10 mouse cellular contexts compared by ENCODE assay signal in genomic region chr11:79069453-79070153, GRCm38 (mm10).
DNase-seq lines count a peak whose midpoint lies in the region; ATAC-seq and TF ChIP-seq lines count a peak whose summit lies in the region.
"Had no signal": no experiment of that assay in that cellular context is flagged by ENCODE, and none has a peak within 500 bp of the region (broad histone marks: within the 10 kb centered on the region; RNA-seq: fewer than 3 reads in every experiment).

No protein-coding gene starts in this region.

- TF ChIP-seq CTCF in heart, adult 2 months (IDR thresholded peaks at IDR 0.05), result no peak

- no peaks in the 10 kb centered on the region for H3K79me2 ChIP-seq in heart, adult 2 months (replicated peaks; ENCODE audit: control insufficient read depth, insufficient read depth, low read length)

- peak overlapping the region; percentile 15 for H3K27ac ChIP-seq in heart, adult 2 months
- H3K27ac ChIP-seq in hindbrain, embryonic 13.5 days, result peak overlapping the region; percentile 67

- H3K4me1 ChIP-seq in heart, adult 2 months (ENCODE audit: control insufficient read depth, insufficient read depth, low read length), result peaks cover 34% of the 10 kb centered on the region
- H3K4me1 ChIP-seq in hindbrain, embryonic 13.5 days (replicated peaks), result peaks cover 39% of the 10 kb centered on the region

- intact Hi-C loops in heart, adult 2 months (cut with DNase I), result no loop called here

- H3K9me3 ChIP-seq in hindbrain, embryonic 13.5 days, result no peaks in the 10 kb centered on the region

- H3K4me3 ChIP-seq in heart, adult 2 months, result no peak overlapping the region
- H3K4me3 ChIP-seq in hindbrain, embryonic 13.5 days, result no peak overlapping the region

- no peak overlapping the region for H3K9ac ChIP-seq in heart, adult 2 months (ENCODE audit: low read depth, low read length)
- 0 out of 2 replicates have a peak overlapping the region, but pooled peaks have one; percentile 2 for H3K9ac ChIP-seq in hindbrain, embryonic 13.5 days

- TF ChIP-seq EP300 in heart, adult 2 months (IDR thresholded peaks at IDR 0.05; ENCODE audit: insufficient read depth, low read depth, low read length), result no peak

- H3K27me3 ChIP-seq in heart, adult 2 months (ENCODE audit: control insufficient read depth, insufficient read depth, low read length), result no peaks in the 10 kb centered on the region
- no peaks in the 10 kb centered on the region for H3K27me3 ChIP-seq in hindbrain, embryonic 13.5 days

- no peak overlapping the region for H3K4me2 ChIP-seq in hindbrain, embryonic 13.5 days

- DNase-seq in heart, adult 2 months, result no peak
- DNase-seq in heart, adult 9 months (ENCODE audit: low spot score in 2 of 2), result no peak
- peak; percentile 66 for DNase-seq in c-Kit-negative CD71-positive TER-119-positive erythroid progenitor cells, embryonic 14.5 days (ENCODE audit: low read depth, low spot score)
- peak; percentile 46 for DNase-seq in lung, postnatal 10 days
- no peak for DNase-seq in frontal cortex, adult 2 months (ENCODE audit: extremely low spot score in 1 of 2, low spot score in 1 of 2)
- no peak for DNase-seq in right cerebral cortex, postnatal 25 days
- DNase-seq: cerebellum, adult 8-10 months; gastrocnemius, postnatal 25 days had no signal

- 32% methylated on average over 10 of the region's 10 CpGs for WGBS in heart, adult 2 months
- 37% methylated on average over 9 of the region's 10 CpGs for WGBS in hindbrain, embryonic 13.5 days

- H3K36me3 ChIP-seq in heart, adult 2 months (ENCODE audit: control insufficient read depth, insufficient read depth, low read length), result no peaks in the 10 kb centered on the region
- H3K36me3 ChIP-seq in hindbrain, embryonic 13.5 days, result peaks cover 12% of the 10 kb centered on the region

- no peak for TF ChIP-seq POLR2A in heart, adult 2 months (IDR thresholded peaks at IDR 0.05; ENCODE audit: insufficient read depth, low read depth, low read length)

- 0 out of 2 replicates have a peak, but pooled peaks have one; percentile 46 for ATAC-seq in hindbrain, embryonic 13.5 days (ENCODE audit: low FRiP score)
- no peak for ATAC-seq in CD4-positive, CD25-positive, alpha-beta regulatory T cell, adult 4 months

Comparison
In these comparisons a context has a peak if more than half of its experiments do, and no peak if none do; other contexts are left out.
1. DNase-seq: peak in c-Kit-negative CD71-positive TER-119-positive erythroid progenitor cells, embryonic 14.5 days (single experiment) and lung, postnatal 10 days (single experiment); none in heart, adult 2 months (0 of 2), heart, adult 9 months (0 of 2), frontal cortex, adult 2 months (0 of 2) and right cerebral cortex, postnatal 25 days (single experiment).